Mouse (Mus musculus) gastrocnemius, adult 2 months (tissue): ENCODE measurements around the gene Ms4a10. TPM values are rescaled to one million over a fixed set of nuclear protein-coding genes. Genes with fewer than 3 reads are reported as not detected.

Experiments used
- DNase-seq: peaks from one replicate; pipeline ENCODE4 v3.0.0; 2022
- H3K27ac ChIP-seq: fragments of 200-600 bp; 2 replicates; pipeline ENCODE4 v1.8.1; 2022; ENCODE audit warnings: mild to moderate bottlenecking
- H3K4me3 ChIP-seq: fragments of 200-600 bp; 2 replicates; pipeline ENCODE4 v1.8.1; 2022; ENCODE audit warnings: mild to moderate bottlenecking, moderate library complexity
- CTCF ChIP-seq: fragments of 200-600 bp; IDR thresholded peaks from 2 replicates; pipeline ENCODE4 v1.8.1; 2022; ENCODE audit warnings: antibody characterized with exemption, mild to moderate bottlenecking, moderate library complexity
- intact Hi-C: fragments of 180-260 bp; cut with DNase I; formaldehyde crosslinking; loops from one replicate; pipeline ENCODE4 v1.15.1; 2025
- total RNA-seq, 2 experiments: library from RNA; stranded (reverse); gene quantifications; 2 replicates each; pipeline ENCODE4 v1.2.3; 2021

Ms4a10 gene
- total RNA-seq, 2 experiments from 2014 or later = not detected

DNA sequence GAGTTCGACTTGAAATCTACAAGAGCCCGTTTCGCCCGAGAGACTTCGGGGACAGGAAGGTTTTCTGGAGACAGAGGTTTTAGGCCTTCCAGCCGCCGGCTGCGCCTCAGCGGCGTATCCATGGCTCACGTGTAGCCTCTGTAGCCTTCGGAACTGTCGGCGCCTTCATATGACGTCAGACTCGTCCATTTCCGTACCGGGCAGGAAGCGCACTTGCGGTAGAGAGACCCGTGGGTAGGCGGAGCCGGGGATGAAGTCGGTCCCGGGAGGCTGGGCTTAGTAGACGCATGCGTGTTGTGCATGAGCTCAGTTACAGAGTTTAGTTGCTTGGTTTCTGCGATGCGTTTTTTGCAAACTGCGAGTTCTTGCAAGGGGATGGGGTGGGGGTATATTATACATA, 25.4 kb downstream of the Ms4a10 start, which contains the start of gene Ccdc86:
Ccdc86 (minus strand) TSS at position 155 of the 400 bp plus-strand sequence.
- H3K4me3 ChIP-seq = peak within 1 kb of the TSS; percentile 92
- no peak for TF ChIP-seq CTCF
- peak; percentile 97 for DNase-seq
- intact Hi-C loops = no loop called here
- H3K27ac ChIP-seq = peak within 1 kb of the TSS; percentile 93

DNA sequence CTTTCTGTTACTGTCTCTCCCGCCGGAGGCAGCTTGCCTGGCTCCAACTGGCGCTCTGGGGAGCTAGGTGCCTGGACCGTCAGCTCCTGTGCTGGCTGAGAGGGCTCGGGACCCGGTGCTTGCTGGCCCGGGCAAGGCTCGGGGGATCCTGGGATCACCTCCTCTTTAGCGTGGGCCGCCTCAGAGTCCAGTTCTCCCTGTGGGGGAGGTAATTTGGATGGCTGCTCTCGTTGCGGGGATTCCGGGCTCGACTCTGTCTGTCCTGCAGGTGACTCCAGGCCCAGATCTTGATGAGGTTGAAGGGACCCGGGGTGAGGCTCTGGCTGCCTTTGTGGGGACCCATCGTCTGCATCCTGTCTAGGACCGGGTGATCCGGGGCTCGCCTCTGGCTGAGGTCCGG, 26.1 kb downstream of the Ms4a10 start:
- TF ChIP-seq CTCF = no peak
- intact Hi-C loops = no loop called here
- Histone ChIP-seq H3K4me3 (peak overlapping the region; percentile 92), H3K27ac (peak overlapping the region; percentile 93)
- no peak for DNase-seq

DNA sequence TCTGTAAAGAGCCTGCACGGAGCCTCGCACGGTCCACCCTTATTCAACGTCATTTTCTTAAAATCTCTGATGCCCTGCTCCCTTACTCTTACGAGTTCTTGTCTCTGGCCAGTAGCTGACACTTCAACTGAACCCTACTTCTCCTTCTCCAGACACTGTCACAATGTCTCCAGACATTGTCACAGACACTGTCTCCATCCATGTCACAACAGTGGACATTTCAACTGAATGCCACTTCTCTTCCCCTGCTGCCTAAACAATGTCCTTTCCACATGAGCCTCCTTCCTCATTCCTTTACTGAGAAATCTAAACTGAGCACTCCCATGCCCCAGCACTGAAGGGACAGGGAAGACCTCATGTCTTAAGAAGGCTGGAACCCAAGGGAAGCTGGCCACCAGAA, 27.3 kb downstream of the Ms4a10 start:
- peak overlapping the region; percentile 92 for H3K4me3 ChIP-seq
- intact Hi-C loops = no loop called here
- no peak overlapping the region for H3K27ac ChIP-seq
- DNase-seq = no peak
- TF ChIP-seq CTCF = no peak

DNA sequence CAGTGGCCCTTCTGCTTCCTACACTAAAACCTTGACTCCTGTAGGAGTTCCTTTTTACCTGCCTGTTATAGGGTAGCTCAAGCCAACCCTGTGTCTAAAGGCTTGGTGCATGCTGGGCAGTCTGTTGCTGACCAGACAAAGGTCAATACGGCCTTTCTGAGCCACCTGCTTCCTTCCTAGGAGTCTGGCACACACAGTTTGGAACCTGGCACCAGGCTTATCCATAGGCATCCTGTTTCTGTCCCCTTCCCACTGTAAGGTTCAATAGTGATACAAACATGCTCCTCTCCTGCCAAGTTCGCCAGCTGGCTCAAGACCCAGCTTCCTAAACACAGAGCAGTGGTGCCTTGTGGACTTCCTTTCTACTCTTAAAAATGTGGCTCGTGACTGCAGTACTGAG, 28.0 kb downstream of the Ms4a10 start:
- TF ChIP-seq CTCF = no peak
- intact Hi-C loops = no loop called here
- Histone ChIP-seq H3K27ac (no peak overlapping the region), H3K4me3 (no peak overlapping the region; the same call in 1 of the 2 replicates)
- DNase-seq = no peak

DNA sequence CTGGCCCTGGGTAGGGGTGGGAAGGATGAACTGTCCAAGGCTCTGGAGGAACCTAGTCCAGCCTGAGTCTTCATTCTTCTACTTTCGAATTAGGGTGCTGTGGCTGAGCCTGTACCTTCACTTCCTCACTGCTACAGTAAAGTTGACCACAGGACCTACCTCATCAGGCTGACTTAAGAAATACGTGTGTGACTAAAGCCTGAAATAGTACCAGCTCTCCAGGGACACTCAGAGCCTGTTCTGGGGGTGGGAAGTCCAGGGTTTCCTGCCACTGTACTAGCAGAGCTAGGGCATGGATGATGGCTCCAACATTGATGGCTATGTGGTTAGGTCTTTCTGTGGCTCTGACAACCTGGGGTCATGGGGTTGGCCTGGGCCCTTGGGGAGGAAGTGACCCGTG, 30.5 kb downstream of the Ms4a10 start:
- Histone ChIP-seq H3K4me3 (no peak overlapping the region), H3K27ac (no peak overlapping the region)
- DNase-seq = no peak
- intact Hi-C loops = no loop called here
- TF ChIP-seq CTCF = no peak

DNA sequence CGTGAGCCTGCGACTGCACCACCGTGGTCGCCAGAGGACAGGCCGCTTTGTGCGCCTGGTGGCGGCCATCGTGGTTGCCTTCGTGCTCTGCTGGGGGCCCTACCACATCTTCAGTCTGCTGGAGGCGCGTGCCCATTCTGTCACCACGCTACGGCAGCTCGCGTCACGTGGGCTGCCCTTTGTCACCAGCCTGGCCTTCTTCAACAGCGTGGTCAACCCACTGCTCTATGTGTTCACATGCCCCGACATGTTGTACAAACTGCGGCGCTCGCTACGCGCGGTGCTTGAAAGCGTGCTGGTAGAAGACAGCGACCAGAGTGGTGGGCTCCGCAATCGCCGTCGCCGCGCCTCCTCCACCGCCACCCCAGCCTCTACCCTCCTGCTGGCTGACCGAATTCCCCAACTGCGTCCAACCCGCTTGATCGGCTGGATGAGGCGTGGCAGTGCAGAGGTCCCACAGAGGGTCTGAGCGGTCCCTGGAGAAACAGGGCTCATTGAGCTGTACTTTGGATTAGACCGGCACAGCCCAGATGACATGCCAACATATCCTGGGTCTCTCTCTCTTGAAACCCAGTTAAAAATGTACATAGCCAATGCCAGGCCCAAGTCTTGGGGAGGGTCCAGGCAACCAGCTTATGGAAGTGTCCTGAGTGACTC, 33.5 kb downstream of the Ms4a10 start:
- Histone ChIP-seq H3K4me3 (peak overlapping the region; percentile 46), H3K27ac (no peak overlapping the region)
- no peak for TF ChIP-seq CTCF
- intact Hi-C loops = no loop called here
- DNase-seq = no peak

DNA sequence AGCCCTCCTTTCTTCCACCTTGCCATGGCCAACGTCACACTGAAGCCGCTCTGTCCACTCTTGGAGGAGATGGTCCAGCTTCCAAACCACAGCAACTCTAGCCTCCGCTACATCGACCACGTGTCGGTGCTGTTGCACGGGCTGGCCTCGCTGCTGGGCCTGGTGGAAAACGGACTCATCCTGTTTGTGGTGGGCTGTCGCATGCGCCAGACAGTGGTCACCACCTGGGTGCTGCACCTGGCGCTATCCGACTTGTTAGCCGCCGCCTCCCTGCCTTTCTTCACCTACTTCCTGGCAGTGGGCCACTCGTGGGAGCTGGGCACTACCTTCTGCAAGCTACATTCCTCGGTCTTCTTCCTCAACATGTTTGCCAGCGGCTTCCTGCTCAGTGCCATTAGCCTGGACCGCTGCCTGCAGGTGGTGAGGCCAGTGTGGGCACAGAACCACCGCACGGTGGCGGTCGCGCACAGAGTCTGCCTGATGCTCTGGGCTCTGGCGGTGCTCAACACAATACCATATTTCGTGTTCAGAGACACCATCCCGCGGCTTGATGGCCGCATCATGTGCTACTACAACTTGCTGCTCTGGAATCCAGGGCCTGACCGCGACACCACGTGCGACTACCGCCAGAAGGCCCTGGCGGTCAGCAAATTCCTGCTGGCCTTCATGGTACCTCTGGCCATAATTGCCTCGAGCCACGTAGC, 34.2 kb downstream of the Ms4a10 start:
- Histone ChIP-seq H3K4me3 (peak overlapping the region; percentile 46), H3K27ac (no peak overlapping the region)
- peak; percentile 63 for DNase-seq
- TF ChIP-seq CTCF = peak; percentile 58
- intact Hi-C loops = no loop called here

DNA sequence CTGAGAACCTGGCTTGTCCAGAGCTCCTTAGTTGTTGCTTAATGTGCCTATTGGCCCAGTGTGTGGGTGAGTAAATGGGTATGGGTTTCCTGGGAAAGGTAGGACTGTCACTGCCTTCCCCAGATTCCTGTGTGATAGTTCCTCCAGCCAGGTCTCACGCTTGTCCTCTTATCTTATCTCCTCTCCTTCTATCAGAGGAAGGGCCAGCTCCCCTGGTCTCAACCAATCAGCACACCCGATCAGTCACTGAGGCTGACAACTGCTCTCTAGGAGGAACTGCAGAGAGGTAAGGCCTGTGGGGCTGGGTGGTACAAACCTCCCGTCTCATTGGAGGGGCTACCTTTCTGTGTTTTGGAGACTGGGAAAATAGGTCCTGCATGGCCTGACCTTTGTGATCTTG, 35.7 kb downstream of the Ms4a10 start:
- TF ChIP-seq CTCF = no peak
- no peak overlapping the region for H3K4me3 ChIP-seq
- DNase-seq = no peak
- intact Hi-C loops = no loop called here
- H3K27ac ChIP-seq = no peak overlapping the region

DNA sequence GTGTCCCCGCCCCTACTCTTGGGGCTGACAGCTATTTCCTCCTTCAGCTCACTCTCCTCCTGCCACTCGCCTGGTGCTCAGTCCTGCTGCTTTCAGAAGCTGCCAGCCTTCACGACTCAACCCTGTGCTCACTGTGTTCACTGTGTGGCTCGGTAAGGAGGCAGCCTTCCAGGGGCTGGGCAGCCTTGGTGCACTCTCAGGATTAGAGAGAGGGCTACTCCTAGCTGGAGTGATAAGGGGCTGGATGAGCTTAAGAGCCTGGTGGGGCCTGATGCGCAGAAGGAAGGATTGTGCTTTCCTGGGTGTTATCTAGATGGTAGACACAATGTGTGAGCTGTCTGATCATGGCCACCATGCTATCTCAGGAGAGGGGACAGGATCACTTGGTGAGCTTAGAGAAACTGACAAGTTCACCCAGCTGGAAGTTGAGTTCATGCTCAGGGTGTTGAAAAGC, 37.3 kb downstream of the Ms4a10 start, which contains the start of gene Ptgdr2:
Ptgdr2 (plus strand) TSS at position 51 of the 454 bp plus-strand sequence.
- Histone ChIP-seq H3K4me3 (no peak within 1 kb of the TSS), H3K27ac (no peak within 1 kb of the TSS)
- intact Hi-C loops = no loop called here
- no peak for DNase-seq
- no peak for TF ChIP-seq CTCF

DNA sequence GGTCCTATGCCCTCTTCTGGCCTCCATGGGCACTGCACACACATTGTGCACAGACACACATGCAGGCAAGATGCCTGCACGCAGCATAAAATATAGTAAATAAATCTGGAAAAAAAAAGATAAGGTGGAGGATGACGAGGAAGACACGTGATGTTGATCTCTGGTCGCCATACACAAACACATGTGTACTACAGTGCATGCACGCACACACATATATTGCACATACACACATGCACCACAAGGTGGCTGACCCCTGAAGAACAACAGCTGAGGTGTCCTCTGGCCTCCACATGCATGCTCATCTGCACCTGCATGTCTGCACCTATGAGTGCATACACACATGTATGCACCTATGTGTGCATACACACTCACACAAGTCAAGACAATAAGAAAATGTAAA, 38.4 kb downstream of the Ms4a10 start:
- TF ChIP-seq CTCF = 0 out of 2 replicates have a peak, but pooled peaks have one; percentile 0
- intact Hi-C loops = no loop called here
- DNase-seq = no peak
- Histone ChIP-seq H3K27ac (no peak overlapping the region), H3K4me3 (no peak overlapping the region)

DNA sequence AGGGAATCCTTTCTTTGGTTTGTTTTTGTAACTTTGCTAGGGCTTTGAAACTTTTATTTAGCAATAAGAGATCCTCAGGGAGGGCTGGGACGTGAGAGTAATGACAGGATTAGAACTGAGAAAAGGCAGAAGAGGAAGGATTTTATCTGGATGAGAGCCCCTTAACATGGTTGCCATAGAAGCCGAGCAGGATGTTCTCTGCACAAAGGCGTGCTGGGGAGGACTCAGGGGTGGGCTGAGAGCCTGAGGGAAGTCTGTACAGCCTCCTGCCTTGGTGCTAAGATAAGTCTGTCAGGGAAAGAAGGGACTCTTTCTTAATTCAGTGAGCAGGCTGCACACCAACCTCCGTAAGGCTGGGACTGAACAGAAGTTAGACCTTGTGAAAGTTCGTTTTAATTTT, 39.4 kb downstream of the Ms4a10 start:
- no peak for TF ChIP-seq CTCF
- no peak overlapping the region for H3K4me3 ChIP-seq
- no peak overlapping the region for H3K27ac ChIP-seq
- DNase-seq = no peak
- intact Hi-C loops = no loop called here

DNA sequence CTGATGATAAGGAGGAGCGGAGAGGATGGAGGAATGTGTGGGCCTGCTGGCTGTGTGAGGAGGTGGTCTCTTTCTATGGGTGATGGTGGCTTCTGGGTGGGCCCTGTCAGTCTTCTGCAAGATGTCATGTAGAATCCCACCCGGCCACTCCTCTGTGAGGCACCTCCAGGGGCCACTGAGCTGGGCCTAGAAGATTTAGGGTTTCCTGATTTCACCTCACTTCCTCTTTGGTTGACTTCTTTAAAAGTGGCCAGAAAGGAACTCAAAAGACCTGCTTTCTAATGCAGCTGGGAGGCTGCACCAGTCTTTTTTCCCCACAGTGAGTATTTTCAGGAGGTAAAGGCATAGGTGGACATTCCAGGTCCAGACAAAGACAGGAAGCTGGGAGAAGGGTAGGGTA, 43.8 kb downstream of the Ms4a10 start:
- no peak for DNase-seq
- Histone ChIP-seq H3K27ac (no peak overlapping the region), H3K4me3 (no peak overlapping the region)
- intact Hi-C loops = no loop called here
- TF ChIP-seq CTCF = no peak

DNA sequence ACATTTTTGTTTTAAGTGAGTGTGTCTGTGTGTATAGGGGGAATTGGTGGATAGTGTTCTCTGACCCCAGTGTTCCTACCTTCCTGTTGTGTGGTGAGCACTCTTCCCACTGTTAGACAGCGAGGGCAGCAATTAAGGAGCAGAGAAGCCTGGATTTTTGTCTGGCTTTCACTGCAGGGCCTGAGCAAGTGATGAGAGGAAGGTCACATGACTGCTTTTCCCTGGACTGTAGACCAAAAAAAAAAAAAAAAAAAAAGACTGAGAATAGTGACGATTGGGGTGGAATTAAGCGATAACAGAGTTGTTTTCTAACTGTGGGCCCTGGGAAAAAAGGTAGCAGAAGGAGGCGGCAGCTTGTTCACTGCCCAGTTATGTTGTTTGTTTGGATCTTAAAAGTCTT, 47.8 kb downstream of the Ms4a10 start:
- intact Hi-C loops = no loop called here
- H3K27ac ChIP-seq = peak overlapping the region; percentile 75
- TF ChIP-seq CTCF = no peak

DNA sequence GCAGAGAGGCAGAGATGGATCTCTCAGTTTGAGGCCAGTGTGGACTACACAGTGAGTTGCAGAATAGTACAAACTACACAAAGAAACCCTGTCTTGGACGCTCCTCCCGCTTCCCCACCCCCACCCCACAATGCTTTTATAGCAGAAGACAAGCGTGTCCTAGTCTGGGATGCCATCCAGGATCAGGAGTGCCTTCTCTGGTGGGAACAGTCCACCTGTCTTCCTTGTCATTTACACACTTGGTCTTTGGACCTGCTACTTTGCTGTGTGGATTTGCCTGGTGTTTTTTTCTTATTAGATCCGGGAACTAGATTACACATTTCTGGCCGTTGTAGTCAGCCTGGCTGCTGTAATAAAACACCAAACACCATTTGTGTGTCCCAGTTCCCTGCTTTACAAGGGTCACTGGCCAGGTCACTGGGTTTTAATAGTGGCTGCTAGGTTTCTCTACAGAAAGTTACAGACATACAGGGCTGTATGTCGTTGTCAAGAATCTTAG, 48.3 kb downstream of the Ms4a10 start:
- Histone ChIP-seq H3K4me3 (peak overlapping the region; percentile 13), H3K27ac (peak overlapping the region; percentile 75)
- intact Hi-C loops = no loop called here
- no peak for DNase-seq
- TF ChIP-seq CTCF = no peak

More for the DNA sequence above, 47.8 kb downstream of the Ms4a10 start:
- peak overlapping the region; percentile 13 for H3K4me3 ChIP-seq
- DNase-seq = no peak
